Mouse (Mus musculus) layer of hippocampus, adult 2 months (tissue): Measurements from ENCODE around the gene Mcrip1. TPM values are rescaled to one million over a fixed set of nuclear protein-coding genes. Genes with fewer than 3 reads are reported as not detected.

Experiments
- DNase-seq, 2 experiments: peaks; one replicate each; pipeline ENCODE4 v3.0.0; 2022; ENCODE audit warnings: low spot score in 2 of 2
- H3K27ac ChIP-seq: fragments of 200-600 bp; 2 replicates; pipeline ENCODE4 v1.8.1; 2022
- H3K4me3 ChIP-seq: fragments of 200-600 bp; 2 replicates; pipeline ENCODE4 v1.8.1; 2022; ENCODE audit warnings: mild to moderate bottlenecking
- CTCF ChIP-seq: fragments of 200-600 bp; conservative IDR thresholded peaks from 2 replicates; pipeline ENCODE4 v1.8.1; 2022; ENCODE audit warnings: antibody characterized with exemption, mild to moderate bottlenecking, moderate library complexity
- total RNA-seq, 2 experiments: library from RNA; stranded (reverse); gene quantifications; 2 replicates each; pipeline ENCODE4 v1.2.3; 2021

Mcrip1 gene
- total RNA-seq, 2 experiments from 2014 or later, result 65.2 to 67.6 TPM

- Histone ChIP-seq H3K4me3 (no peak overlapping the region), H3K27ac (no peak overlapping the region)
- no peak for DNase-seq
- TF ChIP-seq CTCF, result no peak
These were observed 36.6 kb downstream of the Mcrip1 start for GRCm38 (mm10) chr11:120512790-120513453.

- no peak for DNase-seq
- TF ChIP-seq CTCF, result no peak
- no peak overlapping the region for H3K27ac ChIP-seq
- H3K4me3 ChIP-seq, result peak overlapping the region; percentile 17; the same call in 1 of the 2 replicates
These were observed 39.0 kb downstream of the Mcrip1 start for GRCm38 (mm10) chr11:120510375-120511030.

GRCm38 (mm10) chr11:120509940-120510339 lies 39.6 kb downstream of the Mcrip1 start:
- no peak for DNase-seq
- TF ChIP-seq CTCF, result no peak
- H3K27ac ChIP-seq, result no peak overlapping the region
- H3K4me3 ChIP-seq, result no peak overlapping the region

- H3K4me3 ChIP-seq, result no peak overlapping the region
- no peak overlapping the region for H3K27ac ChIP-seq
- TF ChIP-seq CTCF, result no peak
- no peak for DNase-seq
These were observed 41.1 kb downstream of the Mcrip1 start for GRCm38 (mm10) chr11:120508290-120508870.

GRCm38 (mm10) chr11:120507611-120508289 lies 41.8 kb downstream of the Mcrip1 start:
- no peak overlapping the region for H3K4me3 ChIP-seq
- TF ChIP-seq CTCF, result no peak
- no peak for DNase-seq
- no peak overlapping the region for H3K27ac ChIP-seq

- Histone ChIP-seq H3K27ac (no peak overlapping the region), H3K4me3 (no peak overlapping the region)
- no peak for DNase-seq
- peak; percentile 69 for TF ChIP-seq CTCF
These were observed 42.6 kb downstream of the Mcrip1 start for GRCm38 (mm10) chr11:120506899-120507298.

GRCm38 (mm10) chr11:120505661-120506060 lies 43.9 kb downstream of the Mcrip1 start:
- TF ChIP-seq CTCF, result no peak
- no peak for DNase-seq

GRCm38 (mm10) chr11:120501701-120502100 lies 47.8 kb downstream of the Mcrip1 start:
- no peak overlapping the region for H3K27ac ChIP-seq
- no peak for DNase-seq
- no peak overlapping the region for H3K4me3 ChIP-seq
- no peak for TF ChIP-seq CTCF

More at GRCm38 (mm10) chr11:120505661-120506060, 43.9 kb downstream of the Mcrip1 start:
- Histone ChIP-seq H3K27ac (no peak overlapping the region), H3K4me3 (no peak overlapping the region)

GRCm38 (mm10) chr11:120501018-120501417 lies 48.5 kb downstream of the Mcrip1 start:
- DNase-seq, result no peak
- TF ChIP-seq CTCF, result no peak
- Histone ChIP-seq H3K4me3 (no peak overlapping the region), H3K27ac (no peak overlapping the region)

GRCm38 (mm10) chr11:120500357-120500756 lies 49.2 kb downstream of the Mcrip1 start:
- no peak overlapping the region for H3K27ac ChIP-seq
- TF ChIP-seq CTCF, result no peak
- H3K4me3 ChIP-seq, result no peak overlapping the region
- no peak for DNase-seq

GRCm38 (mm10) chr11:120499894-120500293 lies 49.6 kb downstream of the Mcrip1 start:
- no peak for TF ChIP-seq CTCF
- H3K27ac ChIP-seq, result no peak overlapping the region

GRCm38 (mm10) chr11:120498891-120499290 lies 50.6 kb downstream of the Mcrip1 start:
- H3K4me3 ChIP-seq, result no peak overlapping the region
- DNase-seq, result no peak
- no peak overlapping the region for H3K27ac ChIP-seq
- TF ChIP-seq CTCF, result no peak

More at GRCm38 (mm10) chr11:120499894-120500293, 49.6 kb downstream of the Mcrip1 start:
- H3K4me3 ChIP-seq, result no peak overlapping the region
- DNase-seq, result no peak

GRCm38 (mm10) chr11:120498226-120498625 lies 51.3 kb downstream of the Mcrip1 start:
- Histone ChIP-seq H3K27ac (no peak overlapping the region), H3K4me3 (no peak overlapping the region)
- no peak for TF ChIP-seq CTCF
- DNase-seq, result no peak
